In the genomic region with DNA sequence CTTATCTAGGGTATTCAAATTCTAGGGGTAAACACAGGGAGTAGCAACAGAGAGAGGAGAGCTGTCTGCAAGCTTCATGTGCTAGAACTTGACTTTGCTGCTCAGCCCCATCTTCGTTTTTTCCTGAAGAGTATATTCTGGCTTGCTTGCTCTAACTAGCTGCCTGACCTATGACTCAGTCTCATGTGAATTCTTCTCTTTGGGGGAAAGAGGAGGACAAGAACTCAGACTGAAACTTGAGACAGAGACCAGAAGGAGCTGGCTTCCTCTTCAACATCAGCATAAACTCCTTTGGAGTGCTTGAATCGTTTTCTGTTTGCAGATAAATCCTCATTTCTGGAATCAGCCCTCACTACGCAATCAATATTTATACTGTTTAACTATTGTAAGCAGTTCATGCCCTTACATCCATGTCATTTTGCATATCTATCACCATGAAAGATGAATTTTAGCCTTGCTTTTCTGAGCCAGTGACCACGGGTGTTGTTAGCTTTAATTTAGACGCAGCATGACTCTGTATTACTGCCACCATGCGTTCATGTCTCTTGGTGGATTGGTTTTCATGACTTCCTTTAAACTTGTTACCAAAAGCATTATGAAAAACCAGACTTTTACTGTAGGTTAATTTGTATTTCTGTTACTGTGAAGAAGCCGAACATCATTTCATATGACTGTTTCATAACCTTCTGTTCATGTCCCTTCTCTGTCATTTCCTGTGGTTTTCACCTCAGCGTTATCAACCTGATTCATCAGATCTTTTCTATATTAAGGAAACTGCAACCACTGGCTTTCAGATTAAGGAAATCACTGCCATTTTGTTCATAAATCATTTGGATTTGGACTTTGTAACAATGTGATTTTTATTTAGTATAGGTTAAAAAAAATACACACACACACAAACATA, we compare ENCODE assay signal across 23 mouse cellular contexts.
"Had no signal": no experiment of that assay in that cellular context is flagged by ENCODE, and none has a peak within 500 bp of the region (broad histone marks: within the 10 kb centered on the region; RNA-seq: fewer than 3 reads in every experiment).

No protein-coding gene starts in this region.

- H3K9me3 ChIP-seq: limb, embryonic 10.5 days; limb, embryonic 13.5 days; liver, embryonic 15.5 days; lung, embryonic 15.5 days; midbrain, embryonic 10.5 days; midbrain, embryonic 13.5 days; stomach, embryonic 15.5 days had no signal

- H3K4me2 ChIP-seq: limb, embryonic 13.5 days; liver, embryonic 12.5 days; liver, embryonic 15.5 days; lung, embryonic 15.5 days; midbrain, embryonic 13.5 days; stomach, embryonic 15.5 days had no signal

- H3K4me3 ChIP-seq: layer of hippocampus, adult 2 months; limb, embryonic 10.5 days; limb, embryonic 13.5 days; liver, embryonic 12.5 days; liver, embryonic 15.5 days; lung, embryonic 15.5 days; megakaryocyte, embryonic 14.5 days; midbrain, embryonic 10.5 days; midbrain, embryonic 13.5 days; stomach, embryonic 15.5 days had no signal

- H3K9ac ChIP-seq: limb, embryonic 13.5 days; liver, embryonic 12.5 days; liver, embryonic 15.5 days; lung, embryonic 15.5 days; midbrain, embryonic 13.5 days; stomach, embryonic 15.5 days had no signal

- H3K27me3 ChIP-seq: limb, embryonic 13.5 days; liver, embryonic 12.5 days; liver, embryonic 15.5 days; lung, embryonic 15.5 days; megakaryocyte, embryonic 14.5 days; midbrain, embryonic 13.5 days; stomach, embryonic 15.5 days had no signal

- H3K27ac ChIP-seq: kidney, postnatal 0 days; layer of hippocampus, adult 2 months; limb, embryonic 10.5 days; limb, embryonic 13.5 days; liver, embryonic 12.5 days; liver, embryonic 15.5 days; lung, embryonic 15.5 days; midbrain, embryonic 10.5 days; midbrain, embryonic 13.5 days; stomach, embryonic 15.5 days had no signal

- H3K4me1 ChIP-seq: limb, embryonic 10.5 days; limb, embryonic 13.5 days; liver, embryonic 12.5 days; liver, embryonic 15.5 days; lung, embryonic 15.5 days; megakaryocyte, embryonic 14.5 days; midbrain, embryonic 10.5 days; midbrain, embryonic 13.5 days; stomach, embryonic 15.5 days had no signal

- H3K36me3 ChIP-seq: limb, embryonic 10.5 days; limb, embryonic 13.5 days; liver, embryonic 12.5 days; liver, embryonic 15.5 days; lung, embryonic 15.5 days; midbrain, embryonic 10.5 days; midbrain, embryonic 13.5 days; stomach, embryonic 15.5 days had no signal

- DNase-seq: kidney, adult 9 months; kidney, postnatal 25 days; layer of hippocampus, adult 9-11 months; liver; lung, adult 18-20 months; lung, postnatal 10 days; lung, postnatal 36 days; right cerebral cortex, adult 18-20 months; right cerebral cortex, postnatal 14 days; right cerebral cortex, postnatal 4 days; thymus, postnatal 25 days had no signal

- ATAC-seq: liver, embryonic 12.5 days; midbrain, embryonic 13.5 days; midbrain, embryonic 16.5 days had no signal
